Mouse (Mus musculus) left cerebral cortex, adult 18-20 months (tissue): ENCODE results near the gene Itch. TPM values are rescaled to one million over a fixed set of nuclear protein-coding genes. Genes with fewer than 3 reads are reported as not detected.
"Not testable (repeated sequence)": the region's sequence is repeated elsewhere in the genome, so short reads cannot be mapped to it uniquely, and the experiment has no call there.

ENCODE experiments used
- DNase-seq, 2 experiments: peaks; one replicate each; pipeline ENCODE4 v3.0.0; 2021 to 2022; ENCODE audit warnings: low spot score in 2 of 2, mixed read lengths in 1 of 2
- total RNA-seq, 2 experiments: library from RNA; stranded (reverse); gene quantifications; 2 replicates each; pipeline ENCODE4 v1.2.3; 2021

The Itch gene
- total RNA-seq, 2 experiments from 2014 or later: 55.8 to 57.6 TPM

DNA sequence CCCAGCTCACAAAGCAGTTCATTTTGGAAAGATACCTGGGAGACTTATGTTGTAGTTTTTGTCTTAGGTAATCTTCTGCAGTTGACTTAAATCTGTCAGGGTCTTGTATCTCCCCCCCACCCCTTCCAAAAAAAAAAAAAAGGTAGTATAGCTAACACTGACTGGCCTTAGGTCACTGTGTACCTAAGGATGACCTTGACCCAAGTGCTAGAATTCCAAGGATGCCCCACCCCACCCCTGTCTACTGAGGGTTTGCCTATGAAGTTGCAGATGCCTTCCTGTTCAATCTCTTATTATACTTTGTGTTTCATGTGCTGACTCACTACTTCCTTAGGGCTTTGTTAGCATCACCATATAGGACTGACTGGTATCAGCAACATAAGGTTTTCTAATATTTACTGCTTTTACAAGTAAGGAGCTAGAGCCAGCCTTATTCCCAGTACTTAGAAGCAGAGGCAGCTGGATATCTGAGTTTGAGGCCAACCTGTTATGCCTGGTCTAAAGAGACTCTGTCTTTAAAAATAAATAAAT lies 8.8 kb downstream of the Itch start:
- no peak for DNase-seq

DNA sequence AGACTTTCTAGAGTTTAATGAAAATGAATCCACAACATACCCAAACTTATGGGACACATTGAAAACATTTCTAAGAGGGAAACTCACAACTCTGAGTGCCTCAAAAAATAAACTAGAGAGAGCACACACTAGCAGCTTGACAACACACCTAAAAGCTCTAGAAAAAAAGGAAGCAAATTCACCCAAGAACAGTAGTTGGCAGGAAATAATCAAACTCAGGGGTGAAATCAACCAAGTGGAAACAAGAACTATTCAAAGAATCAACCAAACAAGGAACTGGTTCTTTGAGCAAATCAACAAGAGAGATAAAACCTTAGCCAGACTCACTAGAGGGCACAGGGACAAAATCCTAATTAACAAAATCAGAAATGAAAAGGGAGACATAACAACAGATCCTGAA lies 16.0 kb downstream of the Itch start:
- not testable (repeated sequence) for DNase-seq

DNA sequence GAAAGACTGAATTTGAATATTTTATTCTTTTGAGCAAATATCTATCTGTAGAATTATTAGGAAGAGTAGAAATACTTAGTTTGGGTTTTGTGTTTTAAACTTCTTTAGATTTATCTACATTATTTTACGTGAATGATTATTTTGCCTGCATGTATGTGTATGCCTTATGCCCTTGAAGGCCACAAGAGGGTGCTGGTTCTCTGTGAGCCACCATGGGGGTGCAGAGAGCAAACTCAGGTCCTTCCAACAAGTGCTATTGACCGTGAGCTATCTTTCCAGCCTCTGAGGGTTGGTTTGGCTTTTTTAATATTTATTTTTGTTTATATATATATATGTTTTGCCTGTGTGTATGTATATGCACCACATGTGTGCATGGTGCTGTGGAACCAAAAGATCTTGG lies 74.1 kb downstream of the Itch start:
- DNase-seq: peak in 1 of 2 experiments; percentile 9

DNA sequence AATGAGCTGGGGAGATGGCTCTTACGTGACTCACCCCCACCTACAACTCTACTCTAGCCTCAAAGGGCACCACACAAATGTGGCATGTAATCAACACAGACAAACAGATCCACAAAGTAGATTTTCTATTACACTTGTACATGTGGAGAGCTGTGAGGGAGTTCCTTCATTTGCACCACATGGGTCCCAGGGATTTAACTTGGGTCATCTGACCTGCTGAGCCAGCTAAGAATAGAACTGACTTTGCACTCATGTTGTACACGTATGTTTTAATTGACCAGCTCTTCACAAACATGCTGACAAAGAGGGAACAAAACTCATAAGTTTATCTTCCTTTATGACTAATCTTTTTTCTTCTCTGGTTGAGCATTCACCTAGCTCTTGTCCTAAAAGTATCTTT lies 89.8 kb downstream of the Itch start:
- DNase-seq: no peak

DNA sequence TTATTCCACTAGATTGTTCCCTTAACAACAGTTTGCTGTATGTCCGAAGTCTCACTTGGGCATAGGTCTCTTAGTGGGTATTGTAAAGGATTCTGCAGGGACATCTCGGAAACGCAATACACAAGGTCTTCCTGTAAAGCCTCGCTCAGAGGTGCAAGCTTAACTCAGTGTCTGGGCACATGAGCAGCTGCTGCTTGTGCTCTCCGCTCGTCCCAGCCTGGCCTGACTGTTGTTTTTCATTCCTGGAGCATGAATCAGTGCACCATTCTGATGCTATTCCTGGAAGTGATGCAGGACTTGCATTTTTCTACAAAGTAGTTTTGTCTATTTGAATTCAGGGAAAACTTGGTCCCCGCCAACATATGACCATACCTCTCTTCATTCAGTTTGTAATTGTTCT lies 91.4 kb downstream of the Itch start:
- peak in 1 of 2 experiments; percentile 12 for DNase-seq

DNA sequence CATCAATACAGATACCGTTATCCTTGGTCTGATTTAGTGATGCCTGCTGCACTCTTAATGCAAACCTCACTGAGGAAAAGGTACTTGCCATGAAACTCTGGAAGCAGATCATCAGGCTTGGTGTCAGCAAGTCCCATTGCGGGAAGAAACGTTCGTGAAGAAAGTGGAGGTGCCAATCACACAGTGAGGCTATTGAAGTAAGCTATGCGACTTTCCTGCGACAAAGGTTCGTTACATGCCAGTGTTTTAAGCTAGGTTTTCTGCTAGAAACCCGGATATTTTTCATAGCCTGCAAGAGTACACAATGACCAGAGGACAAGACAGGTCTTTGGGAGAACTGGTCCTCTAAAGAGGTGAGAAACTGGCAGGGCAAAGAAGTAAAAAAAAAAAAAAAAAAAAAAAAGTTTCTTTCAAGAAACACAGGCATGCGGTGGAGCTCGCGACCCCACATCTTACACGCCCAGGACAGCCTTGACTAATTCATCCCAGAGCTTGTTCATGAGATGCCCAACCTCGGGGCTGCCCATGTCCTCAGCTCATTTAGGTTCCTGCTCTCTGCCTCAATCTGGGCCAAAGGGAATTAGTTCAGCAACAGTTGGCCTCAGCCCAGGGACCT lies 102.5 kb downstream of the Itch start:
- DNase-seq: no peak

DNA sequence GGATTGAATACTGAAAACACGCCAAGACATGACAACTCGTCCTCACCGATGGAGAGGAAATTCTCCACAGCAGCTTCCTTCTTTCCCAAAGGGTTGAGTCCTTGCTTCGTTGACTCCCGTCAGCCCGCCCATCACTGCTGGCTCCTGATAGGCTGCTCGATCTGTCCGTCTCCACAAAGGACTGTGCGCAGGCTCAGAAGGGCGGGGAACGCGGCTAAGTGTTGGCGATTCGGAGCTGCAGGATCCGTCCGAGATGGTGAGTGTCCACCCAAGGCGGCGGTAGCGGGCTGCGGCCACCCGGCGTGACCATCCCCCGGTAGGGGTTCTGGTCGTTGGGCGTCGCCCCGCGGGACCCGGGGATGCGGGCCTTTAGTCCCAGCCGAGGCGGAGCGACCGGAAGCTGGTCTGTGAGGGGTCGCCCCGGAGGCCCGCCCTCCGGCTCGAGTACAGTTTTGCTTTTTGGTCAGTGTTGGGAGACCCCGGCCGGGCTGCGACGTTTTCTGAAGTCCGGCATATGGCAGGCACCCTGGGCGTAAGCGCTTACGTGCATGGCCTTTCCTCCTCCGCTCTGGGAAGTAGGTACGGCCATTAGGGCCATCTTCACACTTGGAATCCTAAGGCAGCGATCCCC lies 103.2 kb downstream of the Itch start, which contains the start of gene Dynlrb1:
Dynlrb1 (plus strand) TSS at position 172 of the 631 bp plus-strand sequence.
- peak; percentile 99 to 100 for DNase-seq

DNA sequence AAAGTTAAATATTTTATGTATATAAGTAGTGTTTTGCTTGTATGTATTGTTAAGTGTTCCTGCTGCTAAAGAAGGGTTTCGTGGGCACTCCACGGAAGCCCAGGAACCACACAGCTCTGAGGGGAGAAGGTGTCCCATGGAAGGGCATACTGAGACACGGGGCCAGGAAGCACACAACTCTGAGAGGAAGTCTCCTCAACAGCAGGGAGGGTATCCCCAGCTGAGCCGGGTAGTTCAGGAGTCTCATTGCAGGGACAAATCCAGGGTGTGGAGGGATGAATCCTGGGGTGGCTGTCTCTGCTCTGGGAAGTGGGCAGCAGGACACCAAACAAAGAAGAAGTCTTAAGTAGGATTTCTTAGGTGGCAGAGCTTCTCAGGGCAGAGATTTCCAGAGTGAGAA lies 104.0 kb downstream of the Itch start:
- no peak for DNase-seq

DNA sequence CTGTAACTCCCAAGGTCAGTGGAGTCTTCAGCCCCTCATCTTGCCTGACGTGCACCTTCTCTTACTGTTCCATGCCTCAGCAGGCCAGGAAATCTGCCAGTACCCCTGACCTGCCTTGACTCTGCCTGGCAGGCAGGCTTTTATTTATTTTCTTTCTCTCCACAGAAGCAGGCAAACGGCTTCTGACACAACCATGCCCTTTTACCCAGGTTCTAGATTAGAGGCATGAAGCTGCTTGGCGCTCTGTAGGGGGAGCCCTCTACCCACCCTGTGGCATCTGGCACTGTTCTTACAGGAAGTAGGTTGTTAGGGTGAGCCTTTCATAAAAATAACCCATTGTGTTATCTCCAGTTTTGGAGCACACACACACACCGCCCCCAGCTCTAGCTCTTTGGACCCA lies 107.6 kb downstream of the Itch start:
- DNase-seq: peak in 1 of 2 experiments; percentile 9

DNA sequence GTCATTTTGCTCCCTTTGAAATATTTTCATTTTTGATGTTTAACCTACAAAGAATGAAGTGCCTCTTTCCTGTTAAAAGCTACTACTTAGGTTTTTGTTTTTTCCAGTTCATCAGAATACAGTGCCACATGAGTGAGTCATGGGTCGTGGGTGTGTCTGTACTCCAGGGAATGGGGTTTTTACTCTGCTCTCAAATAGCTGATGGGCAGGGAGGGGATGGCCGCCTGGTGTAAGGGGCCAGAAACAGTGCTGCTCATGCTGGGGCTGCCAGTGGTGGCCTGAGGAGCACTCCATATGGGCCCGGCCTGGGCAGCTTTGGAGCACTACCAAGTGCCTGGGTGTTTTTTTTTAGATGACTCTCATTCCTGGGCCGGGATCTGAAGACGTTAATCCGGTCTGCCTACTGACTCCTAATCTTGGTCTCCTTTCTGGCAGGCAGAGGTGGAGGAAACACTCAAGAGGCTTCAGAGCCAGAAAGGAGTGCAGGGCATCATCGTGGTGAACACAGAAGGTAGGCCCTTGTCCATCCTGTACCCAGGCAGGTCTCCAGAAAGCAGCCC lies 109.1 kb downstream of the Itch start:
- DNase-seq: peak in 1 of 2 experiments; percentile 28

DNA sequence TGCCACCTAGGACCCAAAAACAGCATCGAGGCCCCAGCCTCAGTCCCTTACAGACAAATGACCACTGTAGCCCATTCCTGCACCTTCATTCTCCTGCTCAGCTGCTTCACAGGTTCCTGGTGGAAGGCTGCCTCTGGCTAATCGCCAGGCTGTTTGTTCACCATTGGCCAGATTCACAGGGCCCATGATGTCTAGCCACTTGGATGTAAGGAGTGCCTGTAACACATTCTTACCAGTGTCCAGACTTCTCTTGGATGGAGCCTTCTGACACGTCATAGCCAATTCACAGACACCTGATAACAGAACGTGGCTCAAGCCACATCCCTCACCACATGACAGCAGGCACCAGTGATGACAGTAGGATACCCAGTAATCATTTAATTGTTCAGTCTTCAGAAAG lies 112.9 kb downstream of the Itch start:
- no peak for DNase-seq

DNA sequence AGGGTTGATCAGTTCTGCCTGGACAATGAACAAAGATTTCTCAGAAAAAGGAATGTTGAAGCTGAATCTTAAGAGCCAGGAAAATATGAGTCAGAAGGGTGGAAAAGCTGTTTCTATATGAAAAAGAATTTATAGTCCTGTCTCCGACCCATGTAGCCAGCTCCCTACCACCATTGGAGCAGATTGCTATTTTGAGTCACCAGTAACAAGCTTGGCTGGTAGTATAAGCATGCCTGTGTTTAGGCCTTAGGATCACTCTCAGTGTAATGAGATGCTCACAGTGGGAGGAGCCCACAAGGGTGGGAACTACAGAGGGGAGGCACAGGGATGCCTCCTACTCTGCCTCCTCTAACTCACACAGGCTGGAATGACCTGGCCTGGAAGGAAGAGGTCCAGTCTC lies 114.9 kb downstream of the Itch start:
- no peak for DNase-seq

DNA sequence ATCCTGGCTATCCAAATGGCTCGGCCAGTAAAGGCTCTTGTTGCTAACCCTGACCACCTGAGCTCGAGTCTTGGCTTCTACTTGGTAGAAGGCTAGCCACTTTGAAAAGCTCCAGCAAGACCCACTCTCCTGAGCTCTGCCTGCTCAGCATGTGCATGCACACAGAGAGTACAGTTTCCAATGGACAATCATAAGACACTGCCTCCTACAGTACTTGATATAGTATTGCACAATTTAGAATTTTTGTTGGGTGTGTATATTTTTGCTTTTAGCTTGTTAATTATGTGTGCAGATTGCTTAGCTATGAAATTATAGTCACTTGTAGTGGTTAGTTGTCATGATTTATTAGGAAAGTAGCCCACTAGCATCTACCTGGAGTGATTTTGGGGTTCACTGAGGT lies 115.4 kb downstream of the Itch start:
- no peak for DNase-seq

DNA sequence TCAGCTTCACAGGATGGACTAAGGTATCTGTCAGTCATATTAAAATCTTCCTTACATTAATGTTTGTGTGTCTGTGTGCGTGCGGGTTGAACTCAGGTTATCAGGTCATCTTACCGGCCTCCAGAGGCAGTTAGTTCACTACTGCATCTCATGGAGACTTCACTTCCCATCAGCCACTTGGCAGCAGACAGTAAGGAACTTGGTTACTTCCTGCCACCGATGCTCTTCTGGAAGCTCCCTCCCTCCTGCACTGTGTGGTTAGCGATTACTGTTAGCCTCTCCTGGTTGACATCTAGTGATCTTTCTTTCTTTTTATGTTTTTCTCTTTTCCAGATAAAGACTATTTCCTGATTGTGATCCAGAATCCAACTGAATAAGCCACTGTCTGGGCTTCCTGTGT lies 116.3 kb downstream of the Itch start:
- no peak for DNase-seq

DNA sequence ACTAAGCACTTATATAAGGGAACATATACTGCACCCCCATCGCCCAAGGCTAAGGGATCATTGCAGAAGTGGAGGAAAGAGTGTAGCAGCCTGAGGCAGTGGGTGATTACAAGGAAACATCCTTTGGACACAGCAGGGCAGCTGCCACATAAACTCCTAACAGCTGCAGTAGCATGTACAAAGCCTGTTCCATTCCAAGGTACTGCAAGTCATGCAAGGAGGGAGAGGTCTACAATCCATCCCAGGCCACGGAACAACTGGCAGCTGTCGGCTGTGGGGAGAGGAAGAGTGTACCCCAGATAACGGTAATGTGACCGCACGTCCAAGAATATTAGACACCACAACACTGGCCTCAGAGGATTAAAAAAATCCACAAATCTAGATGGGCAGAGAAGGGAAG lies 132.2 kb downstream of the Itch start:
- no peak for DNase-seq

DNA sequence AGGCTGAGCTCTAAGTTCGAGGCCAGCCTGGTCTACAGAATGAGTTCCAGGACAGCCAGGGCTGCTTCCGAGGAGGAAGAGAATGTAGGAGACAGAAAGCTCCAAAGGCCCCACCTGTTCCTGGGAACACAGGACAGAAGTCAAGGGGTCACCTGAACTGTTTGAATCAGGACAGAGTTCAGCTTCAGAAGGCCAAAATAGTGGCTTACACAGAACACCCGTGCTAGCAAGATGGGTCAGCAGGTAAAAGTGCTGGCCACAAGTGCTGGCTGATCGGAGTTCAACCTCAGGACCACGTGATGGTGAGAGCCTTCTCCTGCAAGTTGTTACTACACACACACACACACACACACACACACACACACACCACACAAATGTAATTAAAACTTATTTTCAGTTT lies 133.6 kb downstream of the Itch start:
- DNase-seq: no peak

DNA sequence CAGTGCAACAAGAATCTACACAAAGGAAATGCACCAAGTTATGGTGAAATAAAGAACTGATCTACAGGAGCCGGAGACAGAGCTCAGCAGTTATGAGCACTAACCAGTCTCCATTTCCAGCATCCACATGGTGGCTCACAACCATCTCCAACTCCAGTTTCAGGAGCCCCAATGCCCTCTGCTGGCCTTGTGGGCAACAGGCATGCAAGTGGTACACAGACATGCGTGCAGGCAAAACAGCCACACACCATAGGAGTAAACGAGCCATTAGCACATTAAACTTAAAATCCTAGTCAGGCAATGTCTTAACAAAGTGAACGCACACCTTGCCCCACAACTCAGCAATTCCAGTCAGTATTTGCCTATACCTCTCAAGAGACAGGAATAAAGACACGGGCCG lies 138.6 kb downstream of the Itch start:
- no peak for DNase-seq

DNA sequence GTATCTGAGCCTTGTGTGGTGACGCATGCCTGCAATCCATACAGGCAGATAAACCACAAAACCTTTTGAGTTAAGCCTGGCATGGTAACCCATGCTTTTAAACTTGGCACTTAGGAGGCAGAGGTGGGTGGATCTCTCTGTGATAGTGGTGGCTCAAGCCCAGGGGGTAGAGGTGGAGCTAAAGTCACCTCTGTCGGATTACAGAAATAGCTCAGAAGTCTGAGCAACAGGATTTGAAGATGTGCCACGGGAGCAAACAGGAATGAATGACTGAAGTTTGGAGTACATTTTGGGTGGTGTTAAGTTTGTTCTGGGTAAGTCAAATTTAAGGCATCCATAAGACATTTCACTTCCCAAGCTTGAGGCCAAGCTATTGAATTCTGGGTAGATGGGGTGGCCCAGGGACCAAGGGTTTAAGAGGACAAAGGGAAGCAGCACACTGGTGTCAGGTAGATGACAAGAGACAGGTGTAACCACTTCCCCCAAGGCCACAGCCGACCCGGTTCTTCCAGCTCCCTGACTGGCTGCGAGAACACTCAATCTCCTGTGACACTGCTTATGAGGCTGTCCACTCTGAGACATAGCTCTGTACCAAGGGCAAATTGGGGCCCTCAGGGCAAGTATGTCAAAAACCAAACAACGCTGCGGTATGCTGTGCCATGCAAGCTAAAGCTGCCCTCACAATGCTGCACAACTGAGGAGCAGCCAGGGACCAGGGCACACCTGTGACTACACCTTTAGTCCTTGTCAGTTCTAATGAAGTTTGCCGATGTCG lies 139.3 kb downstream of the Itch start:
- DNase-seq: no peak

DNA sequence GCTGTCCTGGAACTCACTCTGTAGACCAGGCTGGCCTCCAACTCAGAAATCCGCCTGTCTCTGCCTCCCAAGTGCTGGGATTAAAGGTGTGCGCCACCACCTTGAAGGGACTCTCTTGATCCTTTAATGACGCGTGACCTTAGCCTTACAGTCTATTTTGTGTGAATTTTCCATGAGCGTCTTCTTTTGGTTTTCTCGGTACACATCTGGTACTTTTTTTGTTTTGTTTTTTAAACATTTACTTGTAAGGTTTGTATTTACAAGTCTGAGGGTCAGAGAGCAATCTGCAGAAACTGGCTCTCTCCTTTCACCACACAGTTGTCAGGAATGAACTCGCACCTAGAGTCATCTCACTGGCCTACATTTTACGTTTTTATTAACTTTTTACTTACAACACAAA lies 140.3 kb downstream of the Itch start:
- no peak for DNase-seq

DNA sequence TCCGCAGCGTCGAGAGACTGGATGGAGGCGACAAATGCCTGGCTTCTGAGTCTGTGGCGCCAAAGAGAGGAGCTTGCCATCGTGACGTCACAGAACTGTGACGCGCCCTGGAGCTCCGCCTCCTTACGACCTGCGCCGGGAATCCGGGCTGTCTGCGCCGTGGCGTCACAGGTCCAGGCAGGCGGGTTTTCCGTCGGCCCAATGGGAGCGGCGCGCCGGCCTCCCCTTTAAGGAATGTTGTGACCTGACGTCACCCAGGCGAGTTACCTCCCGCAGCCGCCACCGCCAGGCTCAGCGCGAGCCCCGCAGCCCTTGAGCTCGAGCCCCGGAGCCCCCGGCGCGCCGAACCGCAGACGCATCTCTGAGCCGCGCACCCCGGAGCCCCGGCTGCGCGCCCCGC lies 142.9 kb downstream of the Itch start, which contains the start of gene Map1lc3a:
Map1lc3a (plus strand) TSS at position 103 of the 400 bp plus-strand sequence.
- peak; percentile 99 for DNase-seq
